Mouse (Mus musculus) CH12.LX (cell line): ENCODE measurements around the gene Ssb. TPM values are rescaled to one million over a fixed set of nuclear protein-coding genes. Genes with fewer than 3 reads are reported as not detected.

ENCODE experiments used
- DNase-seq: peaks from one replicate; pipeline ENCODE4 v3.0.0-alpha.2; 2013; ENCODE audit errors: extremely low read depth
- H3K27ac ChIP-seq: 2 replicates; pipeline ENCODE4 v1.5.1; 2012; ENCODE audit warnings: low read depth, mild to moderate bottlenecking, control low read depth, moderate library complexity; ENCODE audit not compliant: insufficient read depth
- H3K27me3 ChIP-seq: replicated peaks from 2 replicates; pipeline ENCODE3; 2012; ENCODE audit warnings: inconsistent platforms
- H3K36me3 ChIP-seq, 2 experiments: replicated peaks in 1 of 2; 2 replicates each; pipeline versions ENCODE3 to v1.6.1; 2012; ENCODE audit warnings: inconsistent platforms in 1 of 2, low read length in 1 of 2, mild to moderate bottlenecking in 1 of 2, mixed read lengths in 1 of 2, moderate library complexity in 1 of 2; ENCODE audit not compliant: control insufficient read depth in 1 of 2, insufficient read depth in 1 of 2
- H3K4me1 ChIP-seq, 2 experiments: 2 replicates each; pipeline ENCODE4 v1.6.1; 2012; ENCODE audit warnings: inconsistent platforms in 1 of 2, moderate library complexity in 1 of 2; ENCODE audit not compliant: insufficient read depth in 2 of 2, control insufficient read depth in 1 of 2
- H3K4me2 ChIP-seq: 2 replicates; pipeline ENCODE4 v1.6.1; 2012; ENCODE audit warnings: low read depth, mild to moderate bottlenecking, control low read depth; ENCODE audit not compliant: poor library complexity, insufficient read depth, severe bottlenecking
- H3K4me3 ChIP-seq, 3 experiments: fragments of 150-350 bp in 1 of 3; sonication (generic) in 1 of 3; replicated peaks in 1 of 3; 2 replicates each; pipeline versions ENCODE3 to v1.5.1; 2011 to 2012; ENCODE audit warnings: low read depth in 2 of 3, low read length in 2 of 3, mild to moderate bottlenecking in 2 of 3, moderate library complexity in 2 of 3, control low read depth in 1 of 3, improper control_type of control experiment in 1 of 3, inconsistent platforms in 1 of 3, mixed read lengths in 1 of 3; ENCODE audit not compliant: poor library complexity in 1 of 3
- H3K79me2 ChIP-seq: replicated peaks from 2 replicates; pipeline ENCODE4 v1.6.1; 2012; ENCODE audit warnings: mild to moderate bottlenecking, moderate library complexity; ENCODE audit not compliant: control insufficient read depth, poor library complexity, insufficient read depth, severe bottlenecking; ENCODE audit errors: extremely low read depth
- H3K9ac ChIP-seq: 2 replicates; pipeline ENCODE4 v1.6.1; 2012; ENCODE audit warnings: low read depth, mild to moderate bottlenecking, control low read depth, moderate library complexity; ENCODE audit not compliant: insufficient read depth
- H3K9me3 ChIP-seq: replicated peaks from 2 replicates; pipeline ENCODE3; 2012; ENCODE audit warnings: low read length, inconsistent platforms, mixed read lengths
- BHLHE40 ChIP-seq: IDR thresholded peaks from 2 replicates; pipeline ENCODE4 v1.6.1; 2011; ENCODE audit warnings: mild to moderate bottlenecking, low read depth, low read length, improper control_type of control experiment
- CHD1 ChIP-seq: IDR thresholded peaks from 2 replicates; pipeline ENCODE4 v1.6.1; 2012; ENCODE audit warnings: low read depth, low read length, improper control_type of control experiment, inconsistent platforms
- CHD2 ChIP-seq: IDR thresholded peaks from 2 replicates; pipeline ENCODE4 v1.6.1; 2011; ENCODE audit warnings: low read length, improper control_type of control experiment
- CTCF ChIP-seq, 2 experiments: IDR thresholded peaks in 1 of 2; conservative IDR thresholded peaks in 1 of 2; 2 replicates each; pipeline ENCODE4 v1.5.1; 2011 to 2012; ENCODE audit warnings: low read depth in 2 of 2, low read length in 2 of 2, improper control_type of control experiment in 1 of 2, inconsistent platforms in 1 of 2, mild to moderate bottlenecking in 1 of 2, moderate library complexity in 1 of 2
- ELF1 ChIP-seq: IDR thresholded peaks from 2 replicates; pipeline ENCODE4 v1.6.1; 2014; ENCODE audit warnings: low read depth, mild to moderate bottlenecking, inconsistent platforms, low read length, improper control_type of control experiment
- ETS1 ChIP-seq: conservative IDR thresholded peaks from 2 replicates; pipeline ENCODE4 v1.6.1; 2012; ENCODE audit warnings: low read depth, mild to moderate bottlenecking, inconsistent platforms, low read length, improper control_type of control experiment, moderate library complexity
- HCFC1 ChIP-seq: IDR thresholded peaks from 2 replicates; pipeline ENCODE4 v1.6.1; 2012; ENCODE audit warnings: low read depth, mild to moderate bottlenecking, inconsistent platforms, low read length, improper control_type of control experiment
- JUN ChIP-seq: IDR thresholded peaks from 2 replicates; pipeline ENCODE4 v1.6.1; 2011; ENCODE audit warnings: low read depth, mild to moderate bottlenecking, low read length, improper control_type of control experiment, moderate library complexity; ENCODE audit not compliant: insufficient read depth
- JUND ChIP-seq: conservative IDR thresholded peaks from 2 replicates; pipeline ENCODE4 v1.6.1; 2011; ENCODE audit warnings: low read depth, low read length, improper control_type of control experiment
- KAT2A ChIP-seq: IDR thresholded peaks from 2 replicates; pipeline ENCODE4 v1.6.1; 2012; ENCODE audit warnings: low read length, improper control_type of control experiment, inconsistent platforms; ENCODE audit not compliant: insufficient replicate concordance
- MYC ChIP-seq: IDR thresholded peaks from 2 replicates; pipeline ENCODE4 v1.6.1; 2011; ENCODE audit warnings: low read depth, mild to moderate bottlenecking, improper control_type of control experiment, low read length
- NELFE ChIP-seq: IDR thresholded peaks from 2 replicates; pipeline ENCODE4 v1.6.1; 2011; ENCODE audit warnings: low read depth, low read length, improper control_type of control experiment
- PAX5 ChIP-seq: IDR thresholded peaks from 2 replicates; pipeline ENCODE4 v1.6.1; 2012; ENCODE audit warnings: low read length, inconsistent platforms, mixed read lengths
- RAD21 ChIP-seq: IDR thresholded peaks from 2 replicates; pipeline ENCODE4 v1.6.1; 2011; ENCODE audit warnings: low read depth, mild to moderate bottlenecking, low read length, improper control_type of control experiment, moderate library complexity
- RCOR1 ChIP-seq: conservative IDR thresholded peaks from 2 replicates; pipeline ENCODE4 v1.6.1; 2012; ENCODE audit warnings: low read depth, mild to moderate bottlenecking, inconsistent platforms, low read length, improper control_type of control experiment
- SIN3A ChIP-seq: IDR thresholded peaks from 2 replicates; pipeline ENCODE4 v1.6.1; 2012; ENCODE audit warnings: low read length, improper control_type of control experiment, inconsistent platforms
- TBP ChIP-seq: conservative IDR thresholded peaks from 2 replicates; pipeline ENCODE4 v1.6.1; 2011; ENCODE audit warnings: low read depth, low read length, improper control_type of control experiment
- TCF12 ChIP-seq: IDR thresholded peaks from 2 replicates; pipeline ENCODE4 v1.6.1; 2014; ENCODE audit warnings: low read depth, mild to moderate bottlenecking, inconsistent platforms, low read length, improper control_type of control experiment
- UBTF ChIP-seq: IDR thresholded peaks from 2 replicates; pipeline ENCODE4 v1.6.1; 2012; ENCODE audit warnings: low read depth, mild to moderate bottlenecking, inconsistent platforms, low read length, improper control_type of control experiment, moderate library complexity
- USF2 ChIP-seq: conservative IDR thresholded peaks from 2 replicates; pipeline ENCODE4 v1.6.1; 2011; ENCODE audit warnings: low read depth, low read length, improper control_type of control experiment
- ZC3H11A ChIP-seq: IDR thresholded peaks from 2 replicates; pipeline ENCODE4 v1.6.1; 2012; ENCODE audit warnings: low read depth, mild to moderate bottlenecking, inconsistent platforms, low read length, improper control_type of control experiment
- ZKSCAN1 ChIP-seq: IDR thresholded peaks from 2 replicates; pipeline ENCODE4 v1.6.1; 2012; ENCODE audit warnings: low read depth, inconsistent platforms, low read length, improper control_type of control experiment, borderline replicate concordance
- ZNF384 ChIP-seq: IDR thresholded peaks from 2 replicates; pipeline ENCODE4 v1.6.1; 2012; ENCODE audit warnings: low read depth, low read length, improper control_type of control experiment, inconsistent platforms
- dilution Hi-C: fragments of 300-500 bp; cut with MboI; formaldehyde crosslinking; loops from 2 replicates; pipeline ENCODE4 v1.14.3; 2020; ENCODE audit warnings: low sequenced_read_pairs; ENCODE audit not compliant: extremely low pct_unique_long_range_greater_than_20kb, extremely low pct_ligation_motif_present
- in situ Hi-C: fragments of 300-500 bp; cut with MboI; formaldehyde crosslinking; loops from 3 replicates; pipeline ENCODE4 v1.14.3; 2019; ENCODE audit warnings: low sequenced_read_pairs, low pct_ligation_motif_present, low pct_unique_long_range_greater_than_20kb, mixed read lengths
- polyA plus RNA-seq: library from polyadenylated mRNA; unstranded; fragments of >175 nt; gene quantifications from 2 replicates; pipeline ENCODE4 v1.2.1, GENCODE M21; 2012; ENCODE audit warnings: low read depth; ENCODE audit not compliant: insufficient read length
- total RNA-seq, 2 experiments: library from RNA; depleted of rRNA; stranded (reverse); fragments of 300-350 nt in 1 of 2; fragments of >200 nt in 1 of 2; gene quantifications; 2 replicates each; pipeline ENCODE4 v1.2.3; 2012 to 2014

The Ssb gene
- total and polyA plus RNA-seq, 3 experiments, result 124 to 410 (median 281) TPM

GRCm38 (mm10) chr2:69862117-69862657 is 825 bp downstream of the Ssb start:
- peaks cover 0 to 23% of the 10 kb centered on the region in 2 experiments; a peak in 3 of 4 replicates for H3K4me1 ChIP-seq
- H3K27me3 ChIP-seq, result no peaks in the 10 kb centered on the region
- peak overlapping the region; percentile 100 for H3K9ac ChIP-seq
- peaks cover 36% of the 10 kb centered on the region for H3K79me2 ChIP-seq
- dilution Hi-C loops, result no loop called here
- peak overlapping the region; percentile 81 for H3K27ac ChIP-seq
- peak overlapping the region; percentile 80 to 96 (median 92) for H3K4me3 ChIP-seq
- peaks cover 5 to 19% of the 10 kb centered on the region in 2 experiments for H3K36me3 ChIP-seq
- DNase-seq, result peak; percentile 18
- no peak for TF ChIP-seq RAD21
- no peak for TF ChIP-seq HCFC1
- peak; percentile 72; the same call in 1 of the 2 replicates for TF ChIP-seq ZNF384
- TF ChIP-seq CHD1, result peak; percentile 81; the same call in 1 of the 2 replicates
- TF ChIP-seq SIN3A, result 0 out of 2 replicates have a peak, but pooled peaks have one; percentile 52
- no peaks in the 10 kb centered on the region for H3K9me3 ChIP-seq
- peak overlapping the region; percentile 25 for H3K4me2 ChIP-seq
- in situ Hi-C loops, result no loop called here

- H3K4me3 ChIP-seq, result peak overlapping the region; percentile 71 to 77 (median 77)
- H3K4me2 ChIP-seq, result peak overlapping the region; percentile 86
- H3K4me1 ChIP-seq, result peaks cover 0 to 12% of the 10 kb centered on the region in 2 experiments; a peak in 2 of 4 replicates
- peaks cover 3 to 21% of the 10 kb centered on the region in 2 experiments for H3K36me3 ChIP-seq
- peak overlapping the region; percentile 90; the same call in 1 of the 2 replicates for H3K9ac ChIP-seq
- H3K27ac ChIP-seq, result no peak overlapping the region
- peaks cover 21% of the 10 kb centered on the region for H3K79me2 ChIP-seq
- no peak for TF ChIP-seq JUN
- TF ChIP-seq CTCF (conservative IDR thresholded peaks at IDR 0.05 in 1 of 2, IDR thresholded peaks at IDR 0.05 in 1 of 2; ENCODE audit: low read depth in 2 of 2, low read length in 2 of 2), result peak; percentile 33 to 52
- 0 out of 2 replicates have a peak, but pooled peaks have one; percentile 50 for TF ChIP-seq MYC
- TF ChIP-seq, all 38 proteins: peak for 2
- in situ Hi-C loops, result no loop called here
- Histone ChIP-seq H3K9me3 (no peaks in the 10 kb centered on the region), H3K27me3 (no peaks in the 10 kb centered on the region)
- dilution Hi-C loops, result no loop called here
- DNase-seq, result no peak
These were observed 22.6 kb downstream of the Ssb start for GRCm38 (mm10) chr2:69883990-69884391.

GRCm38 (mm10) chr2:69884581-69884980 is 23.2 kb downstream of the Ssb start:
- dilution Hi-C loops (no loop called here), in situ Hi-C loops (no loop called here)
- TF ChIP-seq SIN3A, result no peak
- no peak for TF ChIP-seq USF2
- TF ChIP-seq CHD2, result no peak
- TF ChIP-seq TBP, result no peak
- TF ChIP-seq ELF1, result no peak
- no peak for TF ChIP-seq PAX5
- TF ChIP-seq TCF12, result no peak
- TF ChIP-seq ZC3H11A, result no peak
- TF ChIP-seq UBTF, result no peak
- TF ChIP-seq NELFE, result no peak
- no peak for TF ChIP-seq JUND
- TF ChIP-seq KAT2A, result no peak
- no peak for TF ChIP-seq ETS1
- no peak for TF ChIP-seq BHLHE40
- no peak for TF ChIP-seq RCOR1
- no peak for TF ChIP-seq ZKSCAN1
- TF ChIP-seq CHD1, result no peak
- TF ChIP-seq CTCF (conservative IDR thresholded peaks at IDR 0.05 in 1 of 2, IDR thresholded peaks at IDR 0.05 in 1 of 2; ENCODE audit: low read depth in 2 of 2, low read length in 2 of 2), result no peak
- Histone ChIP-seq H3K27me3 (no peaks in the 10 kb centered on the region), H3K36me3 (peaks cover 3 to 15% of the 10 kb centered on the region in 2 experiments), H3K79me2 (peaks cover 21% of the 10 kb centered on the region), H3K4me2 (peak overlapping the region; percentile 86), H3K27ac (no peak overlapping the region), H3K9ac (peak overlapping the region; percentile 90), H3K4me1 (peaks cover 0 to 12% of the 10 kb centered on the region in 2 experiments; a peak in 2 of 4 replicates), H3K4me3 (peak overlapping the region; percentile 71 to 77 (median 77)), H3K9me3 (no peaks in the 10 kb centered on the region)
- peak; percentile 9 for DNase-seq
